ENCODE assay signal across 22 mouse cellular contexts in genomic region chr13:115142066-115142465, GRCm38 (mm10). TPM values are rescaled to one million over a fixed set of nuclear protein-coding genes. Genes with fewer than 3 reads are reported as not detected.
A peak's percentile ranks its signal among the peaks of the same experiment; 100 is the strongest.
DNase-seq lines count a peak whose midpoint lies in the region; ATAC-seq and TF ChIP-seq lines count a peak whose summit lies in the region.
"Had no signal": no experiment of that assay in that cellular context is flagged by ENCODE, and none has a peak within 500 bp of the region (broad histone marks: within the 10 kb centered on the region; RNA-seq: fewer than 3 reads in every experiment).

No protein-coding gene starts in this region.

- H3K9ac ChIP-seq in CH12.LX (ENCODE audit: insufficient read depth, low read depth): no peak overlapping the region
- H3K9ac ChIP-seq: embryonic facial prominence, embryonic 12.5 days; forebrain, embryonic 13.5 days; forebrain, embryonic 15.5 days; forebrain, postnatal 0 days had no signal

- TF ChIP-seq CTCF in CH12.LX (conservative IDR thresholded peaks at IDR 0.05 in 1 of 2, IDR thresholded peaks at IDR 0.05 in 1 of 2; ENCODE audit: low read depth in 2 of 2, low read length in 2 of 2): no peak

- TF ChIP-seq POLR2A in CH12.LX (IDR thresholded peaks at IDR 0.05; ENCODE audit: low read depth, low read length): no peak

- no peak for TF ChIP-seq EP300 in CH12.LX (IDR thresholded peaks at IDR 0.05; ENCODE audit: low read length)

- H3K9me3 ChIP-seq in CH12.LX (replicated peaks; ENCODE audit: low read length): no peaks in the 10 kb centered on the region
- no peaks in the 10 kb centered on the region for H3K9me3 ChIP-seq in forebrain, embryonic 10.5 days
- H3K9me3 ChIP-seq: embryonic facial prominence, embryonic 10.5 days; embryonic facial prominence, embryonic 12.5 days; forebrain, embryonic 13.5 days; forebrain, embryonic 15.5 days had no signal

- peak overlapping the region; percentile 50 for H3K4me2 ChIP-seq in CH12.LX (ENCODE audit: insufficient read depth, low read depth, poor library complexity, severe bottlenecking)
- H3K4me2 ChIP-seq: embryonic facial prominence, embryonic 12.5 days; forebrain, embryonic 13.5 days; forebrain, embryonic 15.5 days had no signal

- no peaks in the 10 kb centered on the region for H3K36me3 ChIP-seq in CH12.LX (replicated peaks in 1 of 2; ENCODE audit: control insufficient read depth in 1 of 2, insufficient read depth in 1 of 2, low read length in 1 of 2)
- H3K36me3 ChIP-seq in forebrain, embryonic 10.5 days (replicated peaks): no peaks in the 10 kb centered on the region
- H3K36me3 ChIP-seq: embryonic facial prominence, embryonic 10.5 days; embryonic facial prominence, embryonic 12.5 days; forebrain, embryonic 15.5 days had no signal

- H3K4me3 ChIP-seq in CH12.LX (replicated peaks in 1 of 3; ENCODE audit: low read depth in 2 of 3, low read length in 2 of 3, poor library complexity in 1 of 3): no peak overlapping the region
- no peak overlapping the region for H3K4me3 ChIP-seq in forebrain, embryonic 10.5 days
- H3K4me3 ChIP-seq: embryonic facial prominence, embryonic 10.5 days; embryonic facial prominence, embryonic 12.5 days; forebrain, embryonic 13.5 days; forebrain, embryonic 15.5 days had no signal

- no peak for TF ChIP-seq RAD21 in CH12.LX (IDR thresholded peaks at IDR 0.05; ENCODE audit: low read depth, low read length)

- H3K27ac ChIP-seq in CH12.LX (ENCODE audit: insufficient read depth, low read depth): no peak overlapping the region
- no peak overlapping the region for H3K27ac ChIP-seq in forebrain, embryonic 10.5 days
- H3K27ac ChIP-seq: embryonic facial prominence, embryonic 10.5 days; embryonic facial prominence, embryonic 12.5 days; forebrain, embryonic 13.5 days; forebrain, embryonic 15.5 days had no signal

- H3K4me1 ChIP-seq in CH12.LX (ENCODE audit: control insufficient read depth in 1 of 2, insufficient read depth in 2 of 2): no peaks in the 10 kb centered on the region
- H3K4me1 ChIP-seq in forebrain, embryonic 10.5 days: no peaks in the 10 kb centered on the region
- H3K4me1 ChIP-seq: embryonic facial prominence, embryonic 10.5 days; forebrain, embryonic 13.5 days; forebrain, embryonic 15.5 days had no signal

- dilution Hi-C loops in CH12.LX (cut with MboI; ENCODE audit: extremely low pct_ligation_motif_present, extremely low pct_unique_long_range_greater_than_20kb, low sequenced_read_pairs): no loop called here

- 88% methylated on average over 3 of the region's 3 CpGs for WGBS in forebrain, embryonic 10.5 days

- in situ Hi-C loops in CH12.LX (cut with MboI; ENCODE audit: low pct_ligation_motif_present, low pct_unique_long_range_greater_than_20kb, low sequenced_read_pairs): no loop called here

- peak; percentile 94 for ATAC-seq in granulocyte monocyte progenitor cell, adult 5-6 weeks (replicated peaks; ENCODE audit: poor library complexity, severe bottlenecking)
- peak; percentile 75 for ATAC-seq in megakaryocyte progenitor cell, adult 5-6 weeks (replicated peaks; ENCODE audit: poor library complexity)
- ATAC-seq: CD4-positive, CD25-positive, alpha-beta regulatory T cell, adult 4 months; forebrain, embryonic 13.5 days; forebrain, embryonic 15.5 days; forebrain, postnatal 0 days had no signal

- no peaks in the 10 kb centered on the region for H3K79me2 ChIP-seq in CH12.LX (replicated peaks; ENCODE audit: control insufficient read depth, extremely low read depth, insufficient read depth, poor library complexity, severe bottlenecking)

- DNase-seq in CH12.LX (ENCODE audit: extremely low read depth): no peak
- DNase-seq in adrenal gland, postnatal 14 days: no peak
- no peak for DNase-seq in forebrain, embryonic 10.5 days (ENCODE audit: extremely low spot score, low spot score)
- DNase-seq in embryo, embryonic 10.5 days (ENCODE audit: low spot score): no peak
- DNase-seq: adrenal gland, adult 2 months; adrenal gland, postnatal 10 days; adrenal gland, postnatal 36 days; B cell, adult 2 months; cerebellum, adult 11-12 months; cerebellum, adult 2 months; cerebellum, adult 9-10 months; cerebellum, postnatal 10 days; cerebellum, postnatal 25 days; forebrain, postnatal 0 days had no signal

- no peaks in the 10 kb centered on the region for H3K27me3 ChIP-seq in CH12.LX (replicated peaks)
- H3K27me3 ChIP-seq in forebrain, embryonic 10.5 days (ENCODE audit: poor library complexity, severe bottlenecking): no peaks in the 10 kb centered on the region
- H3K27me3 ChIP-seq: embryonic facial prominence, embryonic 12.5 days; forebrain, embryonic 13.5 days; forebrain, embryonic 15.5 days had no signal

TF ChIP-seq in CH12.LX, 34 proteins besides CTCF, POLR2A, EP300 and RAD21:
- TF ChIP-seq MEF2A (IDR thresholded peaks at IDR 0.05; ENCODE audit: borderline replicate concordance, low read depth, low read length): no peak
- TF ChIP-seq BHLHE40 (IDR thresholded peaks at IDR 0.05; ENCODE audit: low read depth, low read length): peak; percentile 57

RNA-seq across cellular contexts. Expression of gene Itga1, which starts 40.3 kb away (rescaled TPM):
- under 0.01 TPM in 1 of 2 replicates, not detected in the other for total RNA-seq in CH12.LX (2012; rRNA removed)
- total RNA-seq in CH12.LX (2014; rRNA removed): 0.01 and 0.04 TPM in 2 replicates
- polyA plus RNA-seq in CH12.LX (2012; ENCODE audit: insufficient read length, low read depth): 0.04 TPM in 2 replicates
- total RNA-seq in granulocyte monocyte progenitor cell, adult 5-6 weeks (2014; fragmentation: Nextera tagmentation): 18.2 and 18.7 TPM in 2 replicates
- 12.8 and 14.5 TPM in 2 replicates for total RNA-seq in granulocyte monocyte progenitor cell, adult 5-6 weeks (2017)
- total RNA-seq in megakaryocyte progenitor cell, adult 5-6 weeks (2015): 12.3 and 18.0 TPM in 2 replicates
- total RNA-seq in megakaryocyte progenitor cell, adult 5-6 weeks (2017): 7.0 and 8.8 TPM in 2 replicates
- 49.7 and 50.3 TPM in 2 replicates for total RNA-seq in adrenal gland, postnatal 14 days (2021)
- polyA plus RNA-seq in forebrain, embryonic 10.5 days (2016; fragmentation: Nextera tagmentation; extraction: Ambion mirVana): 2.5 and 3.8 TPM in 2 replicates
- total RNA-seq: MEL had no signal

RNA-seq across cellular contexts. Expression of gene Gm49395, which starts 40.3 kb away (rescaled TPM):
- total RNA-seq in CH12.LX (2012; rRNA removed) (0.30 and 0.55 TPM in 2 replicates), CH12.LX (2014; rRNA removed) (not detected in 2 replicates)
- 0.69 and 0.71 TPM in 2 replicates for polyA plus RNA-seq in CH12.LX (2012; ENCODE audit: insufficient read length, low read depth)
- 16.8 and 25.2 TPM in 2 replicates for total RNA-seq in granulocyte monocyte progenitor cell, adult 5-6 weeks (2014; fragmentation: Nextera tagmentation)
- 7.6 and 9.3 TPM in 2 replicates for total RNA-seq in granulocyte monocyte progenitor cell, adult 5-6 weeks (2017)
- total RNA-seq in megakaryocyte progenitor cell, adult 5-6 weeks (2015): 17.4 and 21.6 TPM in 2 replicates
- total RNA-seq in megakaryocyte progenitor cell, adult 5-6 weeks (2017): 3.1 and 5.7 TPM in 2 replicates
- total RNA-seq in adrenal gland, postnatal 14 days (2021): 7.0 and 14.0 TPM in 2 replicates
- polyA plus RNA-seq in forebrain, embryonic 10.5 days (2016; fragmentation: Nextera tagmentation; extraction: Ambion mirVana): 1.7 and 2.0 TPM in 2 replicates

RNA-seq across cellular contexts. Expression of gene Pelo, which starts 52.1 kb away (rescaled TPM):
- total RNA-seq in CH12.LX (2012; rRNA removed): 29.7 and 33.6 TPM in 2 replicates
- total RNA-seq in CH12.LX (2014; rRNA removed): 17.5 and 18.9 TPM in 2 replicates
- polyA plus RNA-seq in CH12.LX (2012; ENCODE audit: insufficient read length, low read depth): 43.1 and 46.0 TPM in 2 replicates
- total RNA-seq in granulocyte monocyte progenitor cell, adult 5-6 weeks (2014; fragmentation: Nextera tagmentation): 20.4 and 25.4 TPM in 2 replicates
- 13.1 and 13.8 TPM in 2 replicates for total RNA-seq in granulocyte monocyte progenitor cell, adult 5-6 weeks (2017)
- 13.2 and 16.6 TPM in 2 replicates for total RNA-seq in megakaryocyte progenitor cell, adult 5-6 weeks (2015)
- total RNA-seq in megakaryocyte progenitor cell, adult 5-6 weeks (2017): 13.9 and 15.5 TPM in 2 replicates
- total RNA-seq in adrenal gland, postnatal 14 days (2021): 22.6 and 29.8 TPM in 2 replicates
- polyA plus RNA-seq in forebrain, embryonic 10.5 days (2016; fragmentation: Nextera tagmentation; extraction: Ambion mirVana): 5.1 and 6.4 TPM in 2 replicates

Comparison
In these comparisons a context has a peak if more than half of its experiments do, and no peak if none do; other contexts are left out.
1. RNA of gene Itga1, which starts 40.3 kb away (total RNA-seq): 49.7 to 50.3 TPM in adrenal gland, postnatal 14 days, 12.8 to 18.7 TPM in granulocyte monocyte progenitor cell, adult 5-6 weeks and 7.0 to 18.0 TPM in megakaryocyte progenitor cell, adult 5-6 weeks; under 0.01 to 0.04 TPM in CH12.LX; every median in the first group is over 4 times any median in the second.